Mouse (Mus musculus): ENCODE results near the gene Nr1h5. TPM values are rescaled to one million over a fixed set of nuclear protein-coding genes. Genes with fewer than 3 reads are reported as not detected.

The Nr1h5 gene
- polyA plus RNA-seq, 1 experiment, result not detected

- Histone ChIP-seq H3K4me1 (ENCODE audit: control insufficient read depth) (no peaks in the 10 kb centered on the region), H3K4me3 (replicated peaks) (no peak overlapping the region), H3K36me3 (ENCODE audit: control insufficient read depth) (no peaks in the 10 kb centered on the region), H3K9me3 (ENCODE audit: control insufficient read depth, low read length) (peaks cover 9% of the 10 kb centered on the region), H3K27me3 (ENCODE audit: control insufficient read depth) (no peaks in the 10 kb centered on the region)
- TF ChIP-seq TAL1 (IDR thresholded peaks at IDR 0.05; ENCODE audit: low read length) (no peak), GATA1 (IDR thresholded peaks at IDR 0.05; ENCODE audit: low read length) (no peak)
Measured at GRCm38 (mm10) chr3:102938100-102938499, 25.8 kb downstream of the Nr1h5 start.

DNA sequence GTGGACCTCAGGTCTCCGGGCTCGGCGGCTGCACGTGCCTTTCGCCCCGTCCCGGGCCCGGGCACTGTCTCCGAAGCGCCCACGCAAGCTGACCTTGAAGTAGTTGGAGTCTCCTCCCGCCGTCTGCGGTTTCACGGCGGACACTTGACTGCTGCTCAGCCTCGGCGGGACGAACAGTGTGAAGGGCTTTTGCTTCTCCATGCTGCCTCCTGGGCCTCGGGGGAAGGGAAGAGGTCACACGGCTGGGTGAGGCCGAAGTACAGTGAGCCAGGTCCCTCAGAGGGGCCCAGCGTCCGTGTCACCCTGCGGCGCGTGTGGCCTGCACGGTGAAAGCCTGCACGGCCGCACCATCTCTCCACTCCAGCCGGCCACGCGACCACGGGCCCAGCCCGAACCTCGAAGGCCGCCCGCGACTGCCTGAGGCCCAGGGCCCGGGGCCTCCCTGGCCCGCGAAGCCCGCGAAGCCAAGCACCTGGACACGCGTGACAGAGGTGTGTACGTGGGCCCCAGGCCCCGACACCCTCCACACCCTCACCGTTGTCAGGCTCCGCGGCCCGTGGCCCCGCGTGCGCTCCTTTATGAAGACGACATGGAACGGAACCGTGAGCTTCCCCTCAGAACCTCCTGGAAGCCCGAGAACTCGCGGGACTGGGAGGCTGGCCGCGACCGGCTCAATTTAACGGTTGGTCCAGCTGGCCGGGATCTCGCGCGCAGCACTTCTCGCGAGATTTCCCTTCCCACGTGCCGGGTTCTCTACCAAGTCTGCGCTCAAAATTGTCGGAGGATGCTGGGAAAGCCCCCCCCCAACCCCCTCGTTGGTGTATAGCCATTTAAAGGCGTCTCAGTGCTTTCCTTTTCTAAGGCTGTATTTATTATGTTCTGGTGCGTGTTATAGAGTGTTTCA is 28.2 kb downstream of the Nr1h5 start, which contains the start of gene Sycp1:
TSS of gene Sycp1 (minus strand) at position 650 of the 904 bp plus-strand sequence.
- no peaks in the 10 kb centered on the region for H3K4me1 ChIP-seq (ENCODE audit: control insufficient read depth)
- no peaks in the 10 kb centered on the region for H3K27me3 ChIP-seq (ENCODE audit: control insufficient read depth)
- no peaks in the 10 kb centered on the region for H3K36me3 ChIP-seq (ENCODE audit: control insufficient read depth)
- no peak within 1 kb of the TSS for H3K4me3 ChIP-seq (replicated peaks)
- H3K9me3 ChIP-seq (ENCODE audit: control insufficient read depth, low read length), result peaks cover 9% of the 10 kb centered on the region
- TF ChIP-seq TAL1 (IDR thresholded peaks at IDR 0.05; ENCODE audit: low read length), result no peak

DNA sequence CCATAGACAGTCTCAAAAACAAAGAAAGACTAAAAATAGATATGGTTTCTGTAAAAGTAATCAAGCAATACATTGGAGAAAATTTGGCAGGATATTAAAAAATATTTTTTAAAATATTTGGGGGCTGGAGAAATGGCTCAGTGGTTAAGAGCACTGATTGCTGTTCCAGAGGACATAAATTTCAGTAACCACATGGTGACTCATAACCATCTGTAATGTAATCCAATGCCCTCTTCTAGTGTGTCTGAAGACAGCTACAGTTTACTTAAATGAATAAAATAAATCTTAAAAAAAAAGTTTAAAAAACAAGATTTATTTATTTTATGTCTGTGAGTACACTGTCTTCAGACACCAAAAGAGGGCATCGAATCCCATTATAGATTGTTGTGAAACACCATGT is 64.8 kb downstream of the Nr1h5 start:
- H3K9me3 ChIP-seq (ENCODE audit: control insufficient read depth, low read length), result no peaks in the 10 kb centered on the region
- TF ChIP-seq TAL1 (IDR thresholded peaks at IDR 0.05; ENCODE audit: low read length), result no peak
- TF ChIP-seq GATA1 (IDR thresholded peaks at IDR 0.05; ENCODE audit: low read length), result no peak
- no peaks in the 10 kb centered on the region for H3K27me3 ChIP-seq (ENCODE audit: control insufficient read depth)
- H3K4me1 ChIP-seq (ENCODE audit: control insufficient read depth), result no peaks in the 10 kb centered on the region
- H3K4me3 ChIP-seq (replicated peaks), result no peak overlapping the region
- no peaks in the 10 kb centered on the region for H3K36me3 ChIP-seq (ENCODE audit: control insufficient read depth)

Other genes with a start within 250 kb of the Nr1h5 start
- not detected in 2 replicates for gene Tspan2, start 229.6 kb downstream of the Nr1h5 start, polyA plus RNA-seq (2012)
- not detected in 2 replicates for gene Tshb, start 181.4 kb downstream of the Nr1h5 start, polyA plus RNA-seq (2012)
- not detected in 2 replicates for gene Sycp1, start 28.0 kb downstream of the Nr1h5 start, polyA plus RNA-seq (2012)
- gene Sike1, start 31.6 kb upstream of the Nr1h5 start, polyA plus RNA-seq (2012), result 0.17 and 0.42 TPM in 2 replicates
- 1.4 and 2.0 TPM in 2 replicates for gene Csde1, start 56.3 kb upstream of the Nr1h5 start, polyA plus RNA-seq (2012)
- 0.37 and 0.65 TPM in 2 replicates for gene Nras, start 94.2 kb upstream of the Nr1h5 start, polyA plus RNA-seq (2012)
- gene Ampd1, start 109.9 kb upstream of the Nr1h5 start, polyA plus RNA-seq (2012), result not detected in 2 replicates
- 0.34 and 0.39 TPM in 2 replicates for gene Dennd2c, start 138.5 kb upstream of the Nr1h5 start, polyA plus RNA-seq (2012)
- 24.7 and 40.9 TPM in 2 replicates for gene Bcas2, start 207.5 kb upstream of the Nr1h5 start, polyA plus RNA-seq (2012)